Mouse (Mus musculus): Measurements from ENCODE around the gene L3mbtl4. TPM values are rescaled to one million over a fixed set of nuclear protein-coding genes. Genes with fewer than 3 reads are reported as not detected.

Gene L3mbtl4
- polyA plus RNA-seq, 1 experiment from 2014 or later: not detected

DNA sequence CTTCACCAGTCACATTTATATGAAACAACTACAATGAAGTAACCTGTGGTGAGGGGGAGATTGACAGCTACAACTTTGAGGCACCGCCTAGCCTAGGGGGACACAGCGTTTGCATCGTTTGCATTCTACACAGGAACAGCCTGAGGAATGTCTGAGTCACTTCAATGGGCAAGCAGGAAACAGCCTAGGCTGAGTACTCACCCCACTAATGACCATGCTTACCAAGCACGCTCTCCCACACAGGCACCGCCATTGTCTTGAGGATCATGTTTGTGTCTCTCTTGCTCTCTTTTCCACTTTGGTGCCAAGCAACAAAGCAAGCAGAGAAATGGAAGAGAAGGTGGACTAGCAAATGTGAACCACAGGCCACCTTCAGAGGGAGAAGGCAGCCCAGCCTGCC lies 484.8 kb downstream of the L3mbtl4 start:
- H3K9ac ChIP-seq (ENCODE audit: low read depth, low read length): no peak overlapping the region
- no peak overlapping the region for H3K27ac ChIP-seq (ENCODE audit: low read length)
- ATAC-seq (ENCODE audit: low read depth): no peak
- no peaks in the 10 kb centered on the region for H3K36me3 ChIP-seq (ENCODE audit: control insufficient read depth, insufficient read depth)
- no peaks in the 10 kb centered on the region for H3K27me3 ChIP-seq (ENCODE audit: control insufficient read depth, insufficient read depth, low read depth, low read length)
- no peak overlapping the region for H3K4me2 ChIP-seq (ENCODE audit: low read depth, low read length)
- WGBS (ENCODE audit: insufficient replicate concordance): 23% methylated on average over 5 of the region's 5 CpGs
- no peaks in the 10 kb centered on the region for H3K4me1 ChIP-seq (ENCODE audit: control insufficient read depth, low read depth, low read length)
- no peak overlapping the region for H3K4me3 ChIP-seq (ENCODE audit: low read depth, low read length)
- no peaks in the 10 kb centered on the region for H3K9me3 ChIP-seq (replicated peaks; ENCODE audit: control insufficient read depth, low read length)

DNA sequence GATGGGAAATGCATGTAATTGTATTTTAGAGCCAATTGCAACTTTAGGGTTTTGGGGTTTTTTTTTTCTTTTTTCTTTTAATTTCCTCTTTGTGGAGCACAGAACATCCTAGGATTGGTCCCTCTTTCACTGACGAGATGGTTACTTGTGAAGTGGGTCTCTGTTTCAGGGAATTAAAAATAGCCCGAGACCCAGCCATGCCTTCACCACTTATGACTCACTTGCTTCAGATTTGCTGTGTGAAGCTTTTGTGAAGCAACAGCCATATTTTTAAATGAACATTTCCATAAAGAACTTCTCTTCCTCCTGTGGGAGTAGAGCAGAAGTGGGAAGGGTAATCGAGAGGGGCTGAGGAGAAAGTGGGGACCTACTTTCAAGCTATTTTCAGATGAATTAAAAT lies 485.3 kb downstream of the L3mbtl4 start:
- H3K36me3 ChIP-seq (ENCODE audit: control insufficient read depth, insufficient read depth): no peaks in the 10 kb centered on the region
- 59% methylated on average over 3 of the region's 3 CpGs for WGBS (ENCODE audit: insufficient replicate concordance)
- H3K27ac ChIP-seq (ENCODE audit: low read length): no peak overlapping the region
- H3K4me3 ChIP-seq (ENCODE audit: low read depth, low read length): no peak overlapping the region
- H3K4me1 ChIP-seq (ENCODE audit: control insufficient read depth, low read depth, low read length): no peaks in the 10 kb centered on the region
- no peaks in the 10 kb centered on the region for H3K27me3 ChIP-seq (ENCODE audit: control insufficient read depth, insufficient read depth, low read depth, low read length)
- H3K9ac ChIP-seq (ENCODE audit: low read depth, low read length): no peak overlapping the region
- H3K4me2 ChIP-seq (ENCODE audit: low read depth, low read length): no peak overlapping the region
- ATAC-seq (ENCODE audit: low read depth): no peak
- no peaks in the 10 kb centered on the region for H3K9me3 ChIP-seq (replicated peaks; ENCODE audit: control insufficient read depth, low read length)

DNA sequence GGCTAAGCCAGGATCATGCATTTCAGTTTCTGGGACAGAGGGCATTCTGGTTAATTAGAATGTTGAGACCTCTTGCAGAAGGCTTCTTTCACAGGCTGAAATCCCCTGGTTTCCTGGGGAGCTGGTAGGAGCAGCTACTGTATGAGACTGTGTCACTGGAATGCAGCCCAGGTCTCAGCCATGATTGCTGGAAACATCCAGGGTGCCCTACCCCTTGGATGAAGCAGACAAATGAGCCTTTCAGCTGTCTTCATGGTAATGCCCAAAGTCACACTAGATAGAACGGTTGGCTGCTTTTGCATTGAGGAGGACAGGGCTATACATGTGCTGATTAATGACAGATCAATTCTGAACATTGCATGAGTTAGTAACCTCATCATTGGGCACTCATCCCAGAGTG lies 486.4 kb downstream of the L3mbtl4 start:
- Histone ChIP-seq H3K9me3 (replicated peaks; ENCODE audit: control insufficient read depth, low read length) (no peaks in the 10 kb centered on the region), H3K9ac (ENCODE audit: low read depth, low read length) (no peak overlapping the region), H3K4me2 (ENCODE audit: low read depth, low read length) (no peak overlapping the region), H3K27me3 (ENCODE audit: control insufficient read depth, insufficient read depth, low read depth, low read length) (no peaks in the 10 kb centered on the region), H3K27ac (ENCODE audit: low read length) (no peak overlapping the region), H3K4me1 (ENCODE audit: control insufficient read depth, low read depth, low read length) (no peaks in the 10 kb centered on the region), H3K36me3 (ENCODE audit: control insufficient read depth, insufficient read depth) (no peaks in the 10 kb centered on the region), H3K4me3 (ENCODE audit: low read depth, low read length) (no peak overlapping the region)
- no peak for ATAC-seq (ENCODE audit: low read depth)
- 67% methylated on average over 1 of the region's 1 CpGs for WGBS (ENCODE audit: insufficient replicate concordance)

DNA sequence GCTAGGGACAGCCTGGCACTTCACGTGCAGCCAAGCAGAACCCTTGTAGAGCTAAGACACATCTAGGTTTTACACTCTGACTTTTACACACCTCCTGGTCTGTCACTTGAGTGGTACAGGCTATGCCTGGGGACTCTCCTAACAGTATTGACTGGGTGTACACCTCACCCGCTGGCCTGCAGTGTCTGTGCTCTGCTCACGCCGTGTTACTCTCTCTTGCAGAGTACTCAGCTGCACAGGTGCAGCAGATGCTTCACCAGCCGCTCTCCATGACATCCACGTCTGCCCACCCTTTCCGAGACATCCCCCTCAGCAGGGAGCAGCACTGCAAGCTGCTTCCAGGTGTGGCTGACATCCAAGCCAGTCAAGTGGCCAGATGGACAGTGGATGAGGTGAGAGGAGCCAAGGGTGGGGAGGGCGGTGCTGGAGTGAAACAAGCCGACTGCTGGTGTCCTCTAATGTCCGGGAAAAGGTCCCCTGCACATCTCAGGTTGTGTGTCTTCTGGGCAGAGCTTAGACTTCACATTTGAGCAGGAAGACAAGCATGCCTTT lies 490.8 kb downstream of the L3mbtl4 start:
- 69% methylated on average over 10 of the region's 10 CpGs for WGBS (ENCODE audit: insufficient replicate concordance)
- H3K27ac ChIP-seq (ENCODE audit: low read length): no peak overlapping the region
- H3K4me1 ChIP-seq (ENCODE audit: control insufficient read depth, low read depth, low read length): no peaks in the 10 kb centered on the region

DNA sequence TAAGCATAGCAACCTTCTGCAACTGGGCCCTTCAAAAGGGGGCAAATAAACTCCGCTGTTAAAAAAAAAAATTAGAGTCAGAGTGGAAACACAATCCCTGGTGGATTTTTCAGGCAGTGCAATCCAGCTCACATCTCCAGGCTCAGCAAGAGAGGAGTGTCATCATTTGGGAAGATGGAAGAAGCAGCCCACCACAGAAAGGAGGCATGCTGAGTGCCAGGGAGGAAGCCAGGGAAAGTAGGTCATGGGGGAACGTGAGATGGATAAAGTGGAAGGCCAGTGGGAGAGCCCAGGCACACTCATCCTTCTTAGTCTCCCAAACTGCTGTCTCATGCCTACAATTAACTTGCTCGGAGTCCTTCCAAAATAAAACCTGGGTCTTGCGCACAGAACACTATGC lies 496.0 kb downstream of the L3mbtl4 start:
- H3K27ac ChIP-seq (ENCODE audit: low read length): no peak overlapping the region
- H3K9me3 ChIP-seq (replicated peaks; ENCODE audit: control insufficient read depth, low read length): no peaks in the 10 kb centered on the region
- H3K4me2 ChIP-seq (ENCODE audit: low read depth, low read length): no peak overlapping the region
- no peaks in the 10 kb centered on the region for H3K4me1 ChIP-seq (ENCODE audit: control insufficient read depth, low read depth, low read length)
- H3K36me3 ChIP-seq (ENCODE audit: control insufficient read depth, insufficient read depth): no peaks in the 10 kb centered on the region
- WGBS (ENCODE audit: insufficient replicate concordance): 67% methylated on average over 4 of the region's 4 CpGs
- H3K27me3 ChIP-seq (ENCODE audit: control insufficient read depth, insufficient read depth, low read depth, low read length): no peaks in the 10 kb centered on the region
- no peak overlapping the region for H3K4me3 ChIP-seq (ENCODE audit: low read depth, low read length)
- H3K9ac ChIP-seq (ENCODE audit: low read depth, low read length): no peak overlapping the region
- no peak for ATAC-seq (ENCODE audit: low read depth)

More for the DNA sequence above, 490.8 kb downstream of the L3mbtl4 start:
- Histone ChIP-seq H3K9ac (ENCODE audit: low read depth, low read length) (no peak overlapping the region), H3K27me3 (ENCODE audit: control insufficient read depth, insufficient read depth, low read depth, low read length) (no peaks in the 10 kb centered on the region), H3K9me3 (replicated peaks; ENCODE audit: control insufficient read depth, low read length) (no peaks in the 10 kb centered on the region), H3K4me2 (ENCODE audit: low read depth, low read length) (no peak overlapping the region), H3K36me3 (ENCODE audit: control insufficient read depth, insufficient read depth) (no peaks in the 10 kb centered on the region), H3K4me3 (ENCODE audit: low read depth, low read length) (no peak overlapping the region)
- no peak for ATAC-seq (ENCODE audit: low read depth)

DNA sequence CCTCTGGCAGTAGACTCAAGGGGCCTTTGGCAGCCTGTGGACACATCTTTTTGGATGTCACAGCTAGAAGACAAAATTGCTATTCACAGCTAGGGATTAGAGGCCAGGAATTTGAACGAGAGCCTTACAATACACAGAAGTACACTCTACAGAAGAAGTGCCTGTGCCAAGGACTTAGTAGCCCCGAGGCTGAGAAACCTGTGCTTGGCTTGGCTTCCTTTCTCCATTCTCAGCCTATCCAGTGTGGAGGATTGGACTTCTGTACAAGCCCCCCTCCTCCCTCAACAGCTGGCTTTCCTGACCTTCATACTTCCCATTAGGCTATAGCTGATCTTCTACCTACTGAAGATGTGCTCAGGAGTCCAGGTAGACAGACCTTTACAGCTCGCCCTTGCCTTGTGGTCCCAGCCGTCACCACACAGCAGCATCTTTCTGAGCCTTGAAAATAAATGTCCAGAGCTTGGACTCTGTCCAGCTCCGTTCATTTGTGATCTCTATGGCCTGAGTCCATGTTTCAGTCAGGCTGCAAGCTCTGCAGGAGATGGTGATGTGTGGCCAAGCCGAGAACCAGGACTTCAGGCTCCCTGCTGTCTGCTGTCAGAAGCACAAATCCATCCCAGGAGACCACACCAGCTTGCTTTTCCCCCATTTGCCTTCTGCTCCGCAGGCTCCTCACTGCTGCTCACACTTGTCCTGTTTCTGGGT lies 497.6 kb downstream of the L3mbtl4 start:
- ATAC-seq (ENCODE audit: low read depth): no peak
- Histone ChIP-seq H3K9me3 (replicated peaks; ENCODE audit: control insufficient read depth, low read length) (no peaks in the 10 kb centered on the region), H3K27me3 (ENCODE audit: control insufficient read depth, insufficient read depth, low read depth, low read length) (no peaks in the 10 kb centered on the region), H3K4me3 (ENCODE audit: low read depth, low read length) (no peak overlapping the region), H3K4me1 (ENCODE audit: control insufficient read depth, low read depth, low read length) (no peaks in the 10 kb centered on the region), H3K27ac (ENCODE audit: low read length) (no peak overlapping the region), H3K36me3 (ENCODE audit: control insufficient read depth, insufficient read depth) (no peaks in the 10 kb centered on the region), H3K9ac (ENCODE audit: low read depth, low read length) (no peak overlapping the region), H3K4me2 (ENCODE audit: low read depth, low read length) (no peak overlapping the region)
- WGBS (ENCODE audit: insufficient replicate concordance): 44% methylated on average over 7 of the region's 7 CpGs

DNA sequence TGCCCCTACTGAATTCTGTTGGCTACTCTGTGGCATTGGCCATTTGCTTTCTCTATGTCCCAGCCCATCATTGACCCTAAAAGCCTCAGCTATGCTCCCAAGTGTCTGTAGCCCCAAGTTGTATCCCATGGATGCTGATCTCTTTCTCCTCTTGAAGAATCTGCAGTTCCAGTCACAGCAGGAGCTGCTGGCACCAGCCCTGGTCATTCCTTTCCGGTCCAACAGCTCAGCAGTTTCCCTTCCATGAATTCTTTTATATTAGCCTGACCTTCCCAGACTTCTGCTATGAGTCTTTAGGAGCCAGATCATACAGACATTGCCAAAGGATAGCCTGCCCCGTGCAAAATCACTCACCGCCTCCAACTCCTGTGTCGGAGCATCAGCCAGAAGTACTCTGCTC lies 520.1 kb downstream of the L3mbtl4 start:
- Histone ChIP-seq H3K4me3 (ENCODE audit: low read depth, low read length) (no peak overlapping the region), H3K36me3 (ENCODE audit: control insufficient read depth, insufficient read depth) (no peaks in the 10 kb centered on the region), H3K9me3 (replicated peaks; ENCODE audit: control insufficient read depth, low read length) (no peaks in the 10 kb centered on the region), H3K27ac (ENCODE audit: low read length) (no peak overlapping the region), H3K4me1 (ENCODE audit: control insufficient read depth, low read depth, low read length) (no peaks in the 10 kb centered on the region), H3K4me2 (ENCODE audit: low read depth, low read length) (no peak overlapping the region), H3K27me3 (ENCODE audit: control insufficient read depth, insufficient read depth, low read depth, low read length) (no peaks in the 10 kb centered on the region), H3K9ac (ENCODE audit: low read depth, low read length) (no peak overlapping the region)
- WGBS (ENCODE audit: insufficient replicate concordance): 66% methylated on average over 4 of the region's 4 CpGs
- no peak for ATAC-seq (ENCODE audit: low read depth)

DNA sequence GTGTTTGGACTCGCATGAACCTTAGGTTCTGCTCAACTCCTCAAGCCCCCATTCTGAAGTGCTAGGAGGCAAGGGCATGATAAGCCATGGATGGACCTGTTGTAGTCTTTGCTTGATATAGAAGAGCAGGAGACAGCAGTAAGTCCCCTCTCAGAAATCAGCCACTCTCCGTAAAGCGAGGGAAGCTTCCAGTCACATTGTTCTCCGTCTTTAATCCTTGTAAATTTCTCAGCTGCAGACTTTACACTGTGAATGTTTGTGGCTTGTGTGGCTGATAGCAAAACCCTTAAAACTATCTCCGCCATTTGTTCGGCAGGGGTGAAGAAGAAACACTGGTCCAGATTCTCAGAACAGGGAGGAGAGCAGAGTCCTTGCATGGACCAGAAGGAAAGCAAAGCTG lies 552.7 kb downstream of the L3mbtl4 start, which contains the start of gene Tmem200c:
Tmem200c (plus strand) TSS at position 301 of the 400 bp plus-strand sequence.
- Histone ChIP-seq H3K27ac (ENCODE audit: low read length) (no peak within 1 kb of the TSS), H3K4me3 (ENCODE audit: low read depth, low read length) (no peak within 1 kb of the TSS), H3K36me3 (ENCODE audit: control insufficient read depth, insufficient read depth) (no peaks in the 10 kb centered on the region), H3K4me1 (ENCODE audit: control insufficient read depth, low read depth, low read length) (no peaks in the 10 kb centered on the region), H3K9me3 (replicated peaks; ENCODE audit: control insufficient read depth, low read length) (no peaks in the 10 kb centered on the region), H3K4me2 (ENCODE audit: low read depth, low read length) (no peak within 1 kb of the TSS), H3K27me3 (ENCODE audit: control insufficient read depth, insufficient read depth, low read depth, low read length) (no peaks in the 10 kb centered on the region), H3K9ac (ENCODE audit: low read depth, low read length) (no peak within 1 kb of the TSS)
- 66% methylated on average over 6 of the region's 6 CpGs for WGBS (ENCODE audit: insufficient replicate concordance)
- no peak for ATAC-seq (ENCODE audit: low read depth)
